Mouse (Mus musculus) gastrocnemius, adult 8-10 months (tissue): ENCODE measurements around the gene Dnajb12. TPM values are rescaled to one million over a fixed set of nuclear protein-coding genes. Genes with fewer than 3 reads are reported as not detected.

Experiments
- DNase-seq, 2 experiments: peaks; one replicate each; pipeline ENCODE4 v3.0.0; 2022; ENCODE audit warnings: low spot score in 2 of 2
- total RNA-seq, 4 experiments: library from RNA; stranded (reverse); gene quantifications; 2 replicates each; pipeline ENCODE4 v1.2.4; 2022

Dnajb12 gene
- total RNA-seq, 4 experiments from 2014 or later: 77.8 to 89.1 (median 82.1) TPM

GRCm38 (mm10) chr10:59896211-59896610, 16.9 kb downstream of the Dnajb12 start:
- no peak for DNase-seq

GRCm38 (mm10) chr10:59896911-59897331, 17.6 kb downstream of the Dnajb12 start:
- no peak for DNase-seq

GRCm38 (mm10) chr10:59897511-59897910, 18.2 kb downstream of the Dnajb12 start:
- DNase-seq: no peak

- DNase-seq: no peak
Measured at GRCm38 (mm10) chr10:59898180-59898778, 18.9 kb downstream of the Dnajb12 start.

GRCm38 (mm10) chr10:59898935-59899334, 19.6 kb downstream of the Dnajb12 start:
- DNase-seq: no peak

DNA sequence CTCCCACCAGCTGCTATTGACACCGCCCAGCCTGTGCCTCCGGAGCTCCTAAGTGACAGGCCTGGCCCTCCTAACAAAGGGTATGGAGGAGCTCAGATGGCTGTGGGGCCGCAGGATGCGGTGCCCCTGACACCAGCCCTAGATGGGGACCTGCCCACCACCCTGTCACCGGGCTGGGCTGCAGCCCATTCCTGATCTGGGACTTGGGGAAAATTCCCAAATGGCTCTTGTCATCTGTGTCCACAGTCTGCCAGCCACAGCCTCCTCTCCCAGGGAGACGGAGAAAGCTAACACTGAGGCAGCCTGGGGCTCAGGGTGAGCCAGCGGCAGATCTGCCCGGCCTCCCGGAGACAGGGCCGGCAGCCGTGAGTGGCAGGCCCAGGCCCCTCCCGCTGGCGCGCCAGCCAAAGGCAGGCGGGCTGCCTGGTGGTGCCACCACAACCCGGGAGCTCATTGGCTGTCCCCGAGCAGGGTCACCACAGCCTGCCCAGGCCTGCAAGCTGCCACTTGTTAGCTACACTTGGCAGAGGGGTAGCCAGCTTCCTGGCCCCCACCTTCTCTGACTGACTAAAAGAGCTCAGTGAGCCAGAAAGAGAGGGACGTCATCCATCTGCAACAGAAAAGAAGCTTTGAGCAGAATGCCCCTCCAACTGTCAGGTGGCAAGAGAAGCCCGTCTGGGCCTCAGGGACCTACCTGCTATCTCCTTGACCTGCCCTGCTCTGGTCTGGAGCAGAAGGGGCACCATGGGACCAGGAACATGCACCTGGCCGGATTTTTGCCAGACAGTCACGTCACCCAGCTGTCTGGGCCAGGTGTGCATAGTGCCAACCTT, 20.2 kb downstream of the Dnajb12 start:
- peak in 1 of 2 experiments; percentile 74 for DNase-seq

- no peak for DNase-seq
Measured at GRCm38 (mm10) chr10:59900174-59900435, 20.7 kb downstream of the Dnajb12 start.

GRCm38 (mm10) chr10:59900939-59901338, 21.6 kb downstream of the Dnajb12 start:
- no peak for DNase-seq

- no peak for DNase-seq
Measured at GRCm38 (mm10) chr10:59901463-59901862, 22.1 kb downstream of the Dnajb12 start.

- DNase-seq: no peak
Measured at GRCm38 (mm10) chr10:59901986-59902605, 22.7 kb downstream of the Dnajb12 start.

- DNase-seq: no peak
Measured at GRCm38 (mm10) chr10:59902606-59902990, 23.2 kb downstream of the Dnajb12 start.

- no peak for DNase-seq
Measured at GRCm38 (mm10) chr10:59903170-59903569, 23.8 kb downstream of the Dnajb12 start.

GRCm38 (mm10) chr10:59907080-59907609, 27.8 kb downstream of the Dnajb12 start:
- DNase-seq: no peak

- DNase-seq: no peak
Measured at GRCm38 (mm10) chr10:59907695-59908299, 28.4 kb downstream of the Dnajb12 start.

DNA sequence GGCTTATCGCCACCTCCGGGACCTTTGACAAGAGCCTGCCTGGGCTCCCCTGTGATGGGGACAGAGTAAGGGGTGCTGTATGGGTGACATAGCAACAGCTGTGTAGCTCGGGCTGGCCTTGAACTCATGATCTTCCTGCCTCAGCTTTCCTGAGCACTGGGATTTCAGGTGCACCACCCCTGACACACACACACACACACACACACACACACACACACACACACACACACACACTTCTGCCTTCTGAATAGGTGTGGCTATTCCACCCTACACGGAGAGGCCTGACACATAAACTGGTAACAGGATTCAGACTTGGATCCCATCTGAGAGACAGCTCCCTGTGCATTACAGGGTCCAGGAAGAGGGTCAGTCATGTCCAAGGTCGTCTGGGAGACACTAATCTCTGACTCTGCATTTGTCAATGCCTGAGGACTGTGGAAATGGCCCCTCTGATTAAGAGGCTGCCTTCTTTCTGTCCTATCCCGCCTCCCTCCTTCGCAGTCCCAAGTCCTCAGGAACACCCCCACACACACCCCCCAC, 29.5 kb downstream of the Dnajb12 start:
- no peak for DNase-seq

- no peak for DNase-seq
Measured at GRCm38 (mm10) chr10:59909357-59909847, 30.0 kb downstream of the Dnajb12 start.

- DNase-seq: no peak
Measured at GRCm38 (mm10) chr10:59911091-59911490, 31.7 kb downstream of the Dnajb12 start.

DNA sequence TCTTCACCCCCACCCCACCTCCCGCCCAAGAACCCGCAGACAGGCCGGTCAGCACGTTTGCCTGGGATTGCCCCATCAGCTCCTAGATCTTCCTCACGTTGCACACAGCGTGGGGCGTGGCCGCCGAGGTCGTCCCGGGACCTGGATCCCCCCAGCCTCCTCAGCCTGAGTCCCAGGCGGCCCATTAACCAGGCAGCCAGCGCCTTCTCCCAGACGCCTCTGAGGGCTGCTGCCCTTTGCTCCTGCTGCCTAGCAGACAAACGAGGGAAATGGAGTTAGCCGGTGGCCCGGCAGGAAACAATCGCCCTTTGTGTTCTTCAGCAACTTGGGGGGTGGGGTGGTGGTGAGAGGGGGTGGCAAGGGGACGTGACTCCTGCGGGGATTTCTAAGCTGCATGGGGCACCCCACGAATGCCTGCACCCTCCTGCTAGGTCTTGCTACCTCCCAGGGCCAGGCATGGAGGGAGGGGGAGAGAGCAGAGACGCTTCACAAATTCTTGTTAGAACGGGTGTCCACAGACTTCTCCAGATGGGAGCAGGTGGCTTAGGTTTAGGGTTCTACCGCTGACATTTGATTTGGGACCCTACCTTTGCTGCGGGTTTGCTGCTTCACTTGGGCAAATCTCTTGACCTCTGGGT, 32.3 kb downstream of the Dnajb12 start:
- no peak for DNase-seq

DNA sequence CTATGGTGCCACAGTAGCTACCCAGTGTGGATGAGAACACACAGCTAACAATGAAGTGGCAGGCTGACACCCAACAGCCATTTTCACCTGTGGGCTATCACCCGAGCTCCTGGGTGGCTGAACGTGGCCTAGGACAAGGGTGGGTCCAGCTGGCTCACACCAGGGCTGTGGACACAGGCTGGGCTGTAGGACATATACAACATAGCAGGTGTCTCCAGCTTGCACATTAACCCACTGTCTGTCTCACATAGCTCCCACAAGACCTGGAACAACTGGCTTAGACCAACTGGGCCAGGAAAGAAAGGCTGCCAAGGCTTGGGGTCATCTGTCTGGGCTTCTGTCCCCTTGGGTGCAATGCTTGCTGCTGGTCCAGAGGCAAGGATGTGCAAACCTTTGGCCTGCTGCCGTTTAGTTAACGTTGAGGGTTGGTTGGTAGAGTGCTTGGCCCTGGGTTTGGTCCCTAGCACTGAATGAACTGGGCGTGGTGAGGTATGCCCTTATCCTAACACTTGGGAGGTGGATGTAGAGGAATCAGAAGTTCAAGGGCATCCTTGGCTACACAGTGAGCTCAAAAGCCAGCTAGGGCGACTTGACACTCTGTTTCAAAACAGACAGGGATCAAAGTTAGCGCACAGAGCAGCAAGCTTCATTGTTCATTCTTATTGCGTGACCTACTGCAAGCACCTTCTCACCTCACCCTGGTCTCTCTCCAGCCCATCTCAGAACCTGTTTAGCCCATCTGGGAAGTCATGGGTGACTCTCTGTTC, 36.0 kb downstream of the Dnajb12 start:
- no peak for DNase-seq

GRCm38 (mm10) chr10:59916159-59916558, 36.8 kb downstream of the Dnajb12 start:
- DNase-seq: peak; percentile 70 to 80
